Mouse (Mus musculus) spleen, adult 2 months (tissue): ENCODE data around the gene Ankrd27.

Source experiments
- CTCF ChIP-seq: fragments of 200-500 bp; IDR thresholded peaks from 2 replicates; pipeline ENCODE4 v1.5.1; 2011; ENCODE audit warnings: mild to moderate bottlenecking, inconsistent platforms; ENCODE audit not compliant: insufficient read depth, insufficient read length, insufficient replicate concordance; ENCODE audit errors: extremely low read depth
- POLR2A ChIP-seq: fragments of 200-500 bp; IDR thresholded peaks from 2 replicates; pipeline ENCODE4 v1.6.1; 2011; ENCODE audit warnings: low read depth, low read length, inconsistent platforms

- no peak for TF ChIP-seq POLR2A
- no peak for TF ChIP-seq CTCF
These were observed 23.0 kb upstream of the Ankrd27 start for GRCm38 (mm10) chr7:35563071-35563470.
